Mouse (Mus musculus) neural tube, embryonic 14.5 days (tissue): ENCODE measurements around the gene 2010111I01Rik. TPM values are rescaled to one million over a fixed set of nuclear protein-coding genes. Genes with fewer than 3 reads are reported as not detected.

Experiments used
- ATAC-seq: fragments of 200-750 bp; cut with Nextera tagmentation; 2 replicates; pipeline ENCODE4 v1.8.0; 2017; ENCODE audit warnings: low read depth, mild to moderate bottlenecking, moderate TSS enrichment, moderate library complexity
- H3K27ac ChIP-seq: fragments of 300-500 bp; sonication (generic); 2 replicates; pipeline ENCODE4 v1.5.1; 2014; ENCODE audit warnings: low read depth, mild to moderate bottlenecking, control low read depth, low read length, moderate library complexity, mixed read lengths
- H3K27me3 ChIP-seq: fragments of 300-500 bp; sonication (generic); 2 replicates; pipeline ENCODE4 v1.6.1; 2014; ENCODE audit warnings: low read length; ENCODE audit not compliant: control insufficient read depth, insufficient read depth
- H3K36me3 ChIP-seq: fragments of 300-500 bp; sonication (generic); 2 replicates; pipeline ENCODE4 v1.6.1; 2014; ENCODE audit warnings: low read length, mixed read lengths; ENCODE audit not compliant: control insufficient read depth, insufficient read depth
- H3K4me1 ChIP-seq: fragments of 300-500 bp; sonication (generic); 2 replicates; pipeline ENCODE4 v1.6.1; 2014; ENCODE audit warnings: low read length; ENCODE audit not compliant: control insufficient read depth, insufficient read depth
- H3K4me2 ChIP-seq: fragments of 300-500 bp; sonication (generic); 2 replicates; pipeline ENCODE4 v1.6.1; 2014; ENCODE audit warnings: mild to moderate bottlenecking, low read depth, low read length, control low read depth
- H3K4me3 ChIP-seq: fragments of 300-500 bp; sonication (generic); 2 replicates; pipeline ENCODE4 v1.5.1; 2014; ENCODE audit warnings: low read depth, low read length, control low read depth, mixed read lengths
- H3K9ac ChIP-seq: fragments of 300-500 bp; sonication (generic); replicated peaks from 2 replicates; pipeline ENCODE4 v1.6.1; 2014; ENCODE audit warnings: low read depth, mild to moderate bottlenecking, control low read depth, low read length, mixed read lengths
- H3K9me3 ChIP-seq: fragments of 300-500 bp; sonication (generic); 2 replicates; pipeline ENCODE4 v1.6.1; 2016; ENCODE audit warnings: low read length; ENCODE audit not compliant: control insufficient read depth
- WGBS: fragments of 180-500 bp; shearing (Covaris S2); extraction: QIAGEN DNeasy Blood & Tissue Kit; methylation state at CpG from one replicate; pipeline ENCODE4 v1.1.7; 2014; 5-methylcytosine and 5-hydroxymethylcytosine counted together
- polyA plus RNA-seq: library from polyadenylated mRNA; unstranded; fragments of >200 nt; fragmentation: Nextera tagmentation; extraction: Ambion mirVana; gene quantifications from 2 replicates; pipeline ENCODE4 v1.2.1, GENCODE M21; 2014

2010111I01Rik gene
- polyA plus RNA-seq, 1 experiment from 2014 or later: 28.8 TPM

DNA sequence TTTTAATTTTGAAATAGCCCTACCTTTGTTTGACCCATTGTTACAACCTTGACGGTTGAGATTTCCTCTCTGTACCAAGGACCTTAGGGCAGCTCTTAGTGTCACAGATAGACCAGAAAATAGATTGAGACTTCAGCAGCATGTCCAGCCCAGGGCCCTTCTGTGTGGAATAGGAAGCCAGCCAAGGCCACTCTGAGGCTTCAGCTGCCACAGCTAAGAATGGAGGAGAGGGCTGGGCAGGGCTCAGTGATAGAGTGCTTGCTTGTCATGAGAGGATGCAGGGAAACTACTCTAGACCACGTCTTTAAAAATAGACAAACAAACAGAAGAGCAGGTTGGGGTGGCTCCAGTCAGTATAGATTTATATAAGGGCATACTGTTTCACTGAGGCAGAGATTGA lies 234.9 kb downstream of the 2010111I01Rik start:
- H3K9me3 ChIP-seq: no peaks in the 10 kb centered on the region
- H3K4me3 ChIP-seq: no peak overlapping the region
- no peak overlapping the region for H3K9ac ChIP-seq
- H3K27me3 ChIP-seq: no peaks in the 10 kb centered on the region
- H3K4me2 ChIP-seq: no peak overlapping the region
- H3K4me1 ChIP-seq: no peaks in the 10 kb centered on the region
- ATAC-seq: no peak
- 78% methylated on average over 2 of the region's 2 CpGs for WGBS
- no peaks in the 10 kb centered on the region for H3K36me3 ChIP-seq
- no peak overlapping the region for H3K27ac ChIP-seq

DNA sequence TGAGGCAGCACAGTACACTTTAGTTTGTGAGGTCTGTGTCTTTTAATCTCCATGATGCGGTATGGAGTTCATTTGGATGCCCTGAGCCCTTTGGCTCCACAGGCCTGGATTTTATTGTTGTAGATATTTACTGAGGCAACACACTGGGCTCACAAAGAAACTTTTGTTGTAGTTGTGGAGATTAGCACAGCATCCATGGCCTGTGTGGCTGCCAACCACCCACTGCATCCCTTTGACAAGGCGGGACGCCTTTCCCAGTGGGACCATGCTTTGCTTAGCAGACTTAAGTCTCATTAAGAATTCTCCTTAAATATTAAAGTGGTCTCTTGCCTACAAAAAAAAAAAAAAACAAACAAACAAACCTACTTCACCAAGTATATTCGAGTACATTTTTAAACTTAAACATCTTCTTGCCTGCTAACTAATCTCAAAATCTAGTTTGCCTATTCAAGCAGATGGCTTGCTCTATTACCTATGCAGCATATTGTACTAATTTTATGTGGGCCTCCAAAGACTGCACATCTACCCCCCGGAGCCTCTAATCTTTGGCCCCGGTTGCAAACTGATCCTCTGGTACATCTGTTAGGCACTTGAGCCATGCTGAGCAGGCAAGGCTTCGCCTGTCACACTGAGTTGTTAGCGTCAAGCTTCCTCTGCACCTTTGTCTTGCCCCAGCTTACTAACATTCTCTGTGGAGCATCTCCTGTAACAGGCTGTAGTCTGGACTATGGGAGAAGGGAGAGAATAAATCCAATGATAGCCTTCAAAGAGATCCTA lies 239.0 kb downstream of the 2010111I01Rik start:
- no peak overlapping the region for H3K4me2 ChIP-seq
- no peaks in the 10 kb centered on the region for H3K36me3 ChIP-seq
- ATAC-seq: no peak
- H3K4me1 ChIP-seq: no peaks in the 10 kb centered on the region
- H3K4me3 ChIP-seq: no peak overlapping the region
- H3K9me3 ChIP-seq: no peaks in the 10 kb centered on the region
- no peak overlapping the region for H3K9ac ChIP-seq
- no peak overlapping the region for H3K27ac ChIP-seq
- 44% methylated on average over 8 of the region's 8 CpGs for WGBS
- no peaks in the 10 kb centered on the region for H3K27me3 ChIP-seq

DNA sequence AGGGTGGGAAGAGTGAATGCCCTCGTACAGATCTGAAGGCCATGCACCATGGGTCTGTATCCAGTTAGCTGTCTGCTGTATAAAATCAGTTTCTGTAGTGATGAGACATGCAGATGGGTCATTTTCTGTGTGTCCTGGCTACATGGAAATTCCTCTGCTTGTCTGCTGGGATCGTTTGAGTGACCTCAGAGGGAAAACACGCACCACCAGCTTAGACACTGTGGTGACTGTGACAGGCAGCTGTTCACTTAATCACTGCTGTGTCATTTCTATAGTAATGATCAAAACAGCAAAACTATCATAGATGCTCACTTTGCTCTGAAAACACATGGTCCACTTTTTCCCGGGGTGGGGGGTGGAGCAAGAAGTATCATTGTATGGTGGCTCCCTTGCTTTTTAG lies 241.1 kb downstream of the 2010111I01Rik start:
- H3K9me3 ChIP-seq: no peaks in the 10 kb centered on the region

DNA sequence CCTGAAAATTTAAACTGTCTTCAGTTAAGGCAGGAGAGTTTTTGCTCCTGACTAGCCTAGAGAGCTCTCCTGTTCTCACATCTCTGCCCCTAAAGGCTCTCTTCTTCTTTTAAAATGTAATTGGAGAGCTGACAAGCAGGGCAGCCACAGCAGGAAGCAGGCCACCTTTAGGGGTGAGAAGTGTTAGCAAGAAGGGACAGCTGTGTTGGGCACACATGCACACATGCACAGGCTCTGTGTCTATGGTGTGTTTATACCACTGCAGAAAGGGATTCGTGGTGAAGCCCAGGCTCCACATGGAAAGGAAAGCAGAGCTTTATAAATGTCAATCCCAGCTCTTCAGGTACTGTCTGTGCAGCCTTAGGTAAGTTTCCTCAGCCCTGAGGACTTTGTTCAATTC lies 241.7 kb downstream of the 2010111I01Rik start:
- H3K4me1 ChIP-seq: no peaks in the 10 kb centered on the region
- H3K9ac ChIP-seq: no peak overlapping the region
- WGBS: 79% methylated on average over 1 of the region's 1 CpGs
- no peaks in the 10 kb centered on the region for H3K36me3 ChIP-seq
- no peak overlapping the region for H3K4me2 ChIP-seq
- no peaks in the 10 kb centered on the region for H3K9me3 ChIP-seq
- no peak overlapping the region for H3K4me3 ChIP-seq
- ATAC-seq: no peak
- H3K27ac ChIP-seq: no peak overlapping the region
- no peaks in the 10 kb centered on the region for H3K27me3 ChIP-seq

More for the DNA sequence above, 241.1 kb downstream of the 2010111I01Rik start:
- WGBS: 85% methylated on average over 4 of the region's 4 CpGs
- no peaks in the 10 kb centered on the region for H3K36me3 ChIP-seq
- no peaks in the 10 kb centered on the region for H3K4me1 ChIP-seq
- no peak for ATAC-seq
- no peak overlapping the region for H3K9ac ChIP-seq
- H3K27ac ChIP-seq: no peak overlapping the region
- H3K4me2 ChIP-seq: no peak overlapping the region
- H3K4me3 ChIP-seq: no peak overlapping the region
- H3K27me3 ChIP-seq: no peaks in the 10 kb centered on the region

DNA sequence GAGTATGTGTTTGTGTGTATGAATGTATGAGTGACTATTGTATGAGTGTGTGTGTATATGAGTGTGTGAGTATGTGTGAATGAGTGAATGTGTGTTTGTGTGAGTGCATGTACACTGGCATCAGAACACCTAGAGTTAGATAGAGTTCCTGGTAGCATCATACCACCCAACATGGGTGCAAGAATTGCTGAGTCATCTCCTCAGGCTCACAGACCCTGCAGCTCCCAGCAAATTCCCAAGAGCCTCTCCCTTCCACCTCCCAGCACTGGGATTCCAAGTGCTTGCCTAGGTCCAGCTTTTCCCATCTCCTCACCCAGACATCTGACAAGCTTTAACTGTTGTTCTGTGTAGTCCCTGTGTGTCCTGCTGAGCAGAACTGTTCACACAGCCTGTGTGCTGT lies 251.8 kb downstream of the 2010111I01Rik start:
- no peak for ATAC-seq
- Histone ChIP-seq H3K9me3 (no peaks in the 10 kb centered on the region), H3K4me3 (no peak overlapping the region), H3K9ac (no peak overlapping the region), H3K4me2 (no peak overlapping the region), H3K4me1 (no peaks in the 10 kb centered on the region), H3K27me3 (no peaks in the 10 kb centered on the region), H3K36me3 (no peaks in the 10 kb centered on the region), H3K27ac (no peak overlapping the region)

DNA sequence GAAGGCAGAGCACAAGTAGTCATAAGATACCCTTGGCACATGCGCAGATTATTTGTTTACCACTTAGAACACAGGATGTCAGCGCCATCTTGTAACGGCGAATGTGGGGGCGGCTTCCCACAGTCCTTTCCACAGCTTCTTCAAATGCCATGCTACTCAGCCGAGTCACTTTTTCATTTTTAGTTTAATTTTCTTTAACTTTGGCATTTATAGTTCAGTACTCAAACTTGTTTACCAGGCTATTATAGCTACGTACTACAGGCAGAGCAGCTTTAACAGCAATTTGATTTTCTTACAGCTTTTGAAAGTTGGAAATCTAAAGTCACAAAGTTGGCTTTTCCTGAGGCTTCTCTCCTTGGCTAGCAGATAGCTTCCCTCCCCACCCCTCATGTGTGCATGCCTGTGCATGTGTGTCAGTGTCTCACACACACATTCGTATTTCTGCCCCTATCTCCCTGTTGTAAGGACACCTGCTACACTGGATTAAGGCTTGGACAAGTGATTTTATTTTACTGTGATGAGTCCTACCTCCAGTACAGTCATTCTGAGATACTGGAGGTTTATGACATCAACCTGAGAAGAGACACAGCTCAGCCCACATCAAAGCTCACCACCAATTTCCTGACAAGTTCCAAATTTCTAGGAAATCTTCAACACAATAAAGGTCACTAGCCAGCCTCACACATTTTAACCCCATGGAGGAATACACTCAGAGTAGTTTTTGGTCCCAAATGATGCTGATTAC lies 258.5 kb downstream of the 2010111I01Rik start:
- no peaks in the 10 kb centered on the region for H3K4me1 ChIP-seq
- no peak overlapping the region for H3K9ac ChIP-seq
- no peaks in the 10 kb centered on the region for H3K27me3 ChIP-seq
- H3K4me2 ChIP-seq: no peak overlapping the region
- no peak for ATAC-seq
- H3K36me3 ChIP-seq: no peaks in the 10 kb centered on the region
- no peaks in the 10 kb centered on the region for H3K9me3 ChIP-seq
- WGBS: 97% methylated on average over 7 of the region's 8 CpGs
- H3K4me3 ChIP-seq: no peak overlapping the region
- H3K27ac ChIP-seq: no peak overlapping the region

DNA sequence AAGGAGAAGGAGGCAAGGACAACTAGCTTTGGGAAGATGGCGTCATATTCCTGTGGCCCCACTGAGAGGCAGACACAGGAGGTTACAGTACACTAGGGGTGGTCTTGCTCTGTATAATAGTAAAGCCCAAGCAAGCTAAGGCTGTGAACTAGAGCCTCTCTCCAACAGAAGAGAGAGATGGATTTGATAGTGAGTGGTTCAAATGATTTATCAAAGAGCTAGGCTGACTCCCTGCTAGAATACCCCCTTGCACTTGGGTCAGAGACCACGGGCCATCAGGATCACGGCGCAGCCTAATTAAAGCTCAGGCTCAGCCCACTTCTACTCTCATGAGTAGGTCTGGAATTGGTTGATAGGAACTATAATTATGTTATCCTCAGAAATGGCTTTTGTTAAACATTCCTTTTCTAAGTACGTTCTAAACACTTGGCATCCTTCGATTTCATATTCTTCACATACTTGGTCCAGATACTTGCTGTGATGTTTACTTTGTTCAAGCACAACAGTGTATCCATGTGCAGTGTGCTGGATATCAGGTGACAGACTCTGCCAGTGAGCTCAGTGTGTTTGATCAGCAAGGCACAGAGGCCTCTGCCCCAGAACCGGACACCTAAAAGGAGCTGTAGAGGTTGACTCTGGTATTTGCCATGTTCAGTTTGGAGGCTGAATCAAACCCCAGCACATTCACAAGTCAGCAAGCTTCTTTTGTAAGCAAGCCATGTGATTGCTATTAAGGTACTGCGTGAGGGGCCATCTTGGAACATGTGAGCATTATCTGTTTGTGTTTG lies 261.3 kb downstream of the 2010111I01Rik start:
- Histone ChIP-seq H3K9me3 (no peaks in the 10 kb centered on the region), H3K9ac (no peak overlapping the region), H3K4me3 (no peak overlapping the region), H3K27me3 (no peaks in the 10 kb centered on the region), H3K4me1 (no peaks in the 10 kb centered on the region), H3K4me2 (no peak overlapping the region), H3K36me3 (no peaks in the 10 kb centered on the region), H3K27ac (no peak overlapping the region)
- no peak for ATAC-seq
- 90% methylated on average over 8 of the region's 8 CpGs for WGBS

DNA sequence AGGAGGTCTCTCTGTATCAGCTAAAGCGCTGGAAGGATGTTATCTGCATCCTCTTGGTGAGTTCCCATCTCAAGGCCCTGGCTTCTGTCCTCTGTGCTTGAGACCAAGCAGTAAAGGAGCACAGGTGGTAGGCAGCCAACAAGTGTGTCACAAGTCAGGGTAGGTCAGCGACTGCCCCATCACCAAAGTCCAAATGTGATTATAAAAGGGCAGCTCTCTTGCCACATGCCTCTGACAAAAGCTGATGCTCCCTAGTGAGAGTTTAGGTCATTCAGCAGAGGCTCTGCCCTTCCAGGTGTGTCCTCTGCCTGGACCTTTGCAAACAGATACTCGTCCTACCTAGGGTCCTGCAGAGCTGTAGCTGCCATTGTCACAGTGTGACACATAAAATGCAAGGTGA lies 263.1 kb downstream of the 2010111I01Rik start:
- no peaks in the 10 kb centered on the region for H3K27me3 ChIP-seq
- H3K36me3 ChIP-seq: no peaks in the 10 kb centered on the region
- H3K9me3 ChIP-seq: no peaks in the 10 kb centered on the region
- no peaks in the 10 kb centered on the region for H3K4me1 ChIP-seq
- WGBS: 83% methylated on average over 3 of the region's 3 CpGs
- ATAC-seq: no peak
- no peak overlapping the region for H3K9ac ChIP-seq
- no peak overlapping the region for H3K27ac ChIP-seq
- no peak overlapping the region for H3K4me3 ChIP-seq
- no peak overlapping the region for H3K4me2 ChIP-seq
